Mouse (Mus musculus) adrenal gland, postnatal 25 days (tissue): ENCODE results near the gene Gm28269. TPM values are rescaled to one million over a fixed set of nuclear protein-coding genes. Genes with fewer than 3 reads are reported as not detected.

Experiments
- DNase-seq: peaks from one replicate; pipeline ENCODE4 v3.0.0; 2021; ENCODE audit warnings: mixed read lengths
- long read RNA-seq: library from polyadenylated mRNA; stranded (forward); transcript quantifications from one replicate; pipeline ENCODE4 v2.0.0, GENCODE M21; 2021
- total RNA-seq: library from RNA; stranded (reverse); gene quantifications from 2 replicates; pipeline ENCODE4 v1.2.3, GENCODE M21; 2021

The Gm28269 gene
- total RNA-seq: not detected in 2 replicates
- long read RNA-seq: 0 reads

DNA sequence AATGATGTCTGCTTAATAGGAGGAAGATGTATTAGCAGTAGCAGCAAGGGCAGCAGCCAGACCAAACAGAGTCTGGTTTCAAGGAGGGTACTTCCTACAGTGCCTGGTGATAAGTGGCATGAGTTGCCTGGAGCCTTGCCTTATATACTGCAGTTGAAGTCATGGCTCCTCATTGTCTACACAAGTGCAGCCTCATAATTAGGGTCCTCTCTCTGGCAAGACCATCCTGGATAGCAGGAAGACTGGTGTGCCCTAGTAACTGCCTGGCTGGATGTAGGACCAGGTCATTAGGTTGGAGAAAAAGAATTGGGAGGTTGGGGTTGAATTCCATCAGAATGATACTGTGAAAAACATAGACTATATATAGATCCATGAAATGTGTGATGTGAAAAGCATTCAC, at the start of gene Gm28269:
Gm28269 (minus strand) TSS at position 101 of the 400 bp plus-strand sequence.
- DNase-seq: no peak

DNA sequence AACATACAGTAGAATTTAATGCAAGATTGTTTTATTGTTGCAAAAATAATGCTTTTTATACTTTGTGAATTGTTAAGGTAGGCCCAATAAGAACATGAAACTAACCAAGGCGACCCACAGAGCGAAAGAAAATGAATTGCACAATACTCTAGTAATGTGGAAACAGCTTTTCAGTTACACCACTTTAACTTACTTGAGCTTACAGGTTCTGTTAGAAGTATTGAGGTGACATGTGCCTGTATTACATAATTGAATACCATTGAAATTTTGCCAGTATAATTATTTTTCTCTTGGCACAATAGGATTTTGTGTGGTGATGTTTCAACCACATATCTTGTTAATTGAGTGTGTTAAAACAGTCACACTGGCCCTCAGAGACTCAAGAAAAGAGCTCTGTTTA, 28.0 kb downstream of the Gm28269 start:
- no peak for DNase-seq

DNA sequence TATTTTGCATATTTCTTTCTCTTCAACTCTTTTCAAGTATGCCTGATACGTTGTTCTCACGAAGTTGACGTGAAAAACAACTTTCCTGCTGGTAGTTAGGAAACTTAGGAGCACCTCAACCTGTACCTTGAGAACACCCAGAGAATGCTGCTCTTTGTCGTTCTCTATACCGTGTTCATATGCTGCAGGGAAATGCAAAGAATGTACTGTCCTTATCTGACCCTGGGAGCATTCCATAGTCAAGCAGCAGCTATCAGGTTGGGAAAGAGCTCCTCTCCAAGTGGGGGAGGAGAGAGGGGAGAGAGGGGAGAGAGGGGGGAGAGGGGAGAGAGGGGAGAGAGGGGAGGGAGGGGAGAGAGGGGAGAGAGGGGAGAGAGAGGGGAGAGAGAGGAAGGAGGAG, 29.6 kb downstream of the Gm28269 start:
- DNase-seq: no peak

DNA sequence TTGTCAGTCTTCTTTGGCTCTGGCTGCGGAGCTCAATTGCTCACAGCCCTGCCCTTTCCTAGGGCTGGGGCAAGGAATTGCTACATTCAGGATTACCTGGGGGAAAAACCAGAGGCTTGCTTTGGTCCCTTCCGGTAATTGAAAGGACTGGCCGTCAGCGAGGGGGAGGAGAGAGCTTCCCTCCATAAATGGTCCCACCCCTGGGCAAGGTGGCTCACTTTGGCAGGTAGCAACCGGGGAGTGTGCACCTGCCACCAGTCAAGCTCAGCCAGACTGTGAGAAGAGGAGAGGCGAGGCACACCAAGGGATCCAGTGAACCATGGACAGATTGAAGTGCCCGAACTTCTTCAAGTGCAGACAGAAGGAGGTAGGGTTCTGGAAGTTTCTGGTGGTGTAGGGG, 30.1 kb downstream of the Gm28269 start, which contains the start of gene Slc6a14:
Slc6a14 (plus strand) TSS at position 68 of the 400 bp plus-strand sequence.
- DNase-seq: no peak

DNA sequence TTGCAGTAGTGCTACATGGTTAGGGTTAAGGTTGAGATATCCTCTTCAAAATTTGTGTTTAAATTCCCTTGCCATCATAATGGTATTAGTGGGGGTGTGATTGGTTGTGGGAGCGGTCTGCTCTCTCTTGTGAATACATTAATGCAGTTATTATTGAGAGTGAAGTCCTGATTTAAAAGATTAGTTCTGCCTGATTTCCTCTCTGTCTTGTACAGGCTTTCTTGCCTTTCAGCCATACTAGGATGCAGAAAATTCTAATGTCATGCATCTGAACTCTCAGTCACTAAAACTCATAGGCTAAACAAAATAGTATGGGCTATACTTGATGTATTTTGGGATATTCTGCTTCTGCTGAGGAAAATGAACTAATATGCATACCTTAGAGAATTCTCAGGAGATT, 40.4 kb downstream of the Gm28269 start:
- DNase-seq: no peak

DNA sequence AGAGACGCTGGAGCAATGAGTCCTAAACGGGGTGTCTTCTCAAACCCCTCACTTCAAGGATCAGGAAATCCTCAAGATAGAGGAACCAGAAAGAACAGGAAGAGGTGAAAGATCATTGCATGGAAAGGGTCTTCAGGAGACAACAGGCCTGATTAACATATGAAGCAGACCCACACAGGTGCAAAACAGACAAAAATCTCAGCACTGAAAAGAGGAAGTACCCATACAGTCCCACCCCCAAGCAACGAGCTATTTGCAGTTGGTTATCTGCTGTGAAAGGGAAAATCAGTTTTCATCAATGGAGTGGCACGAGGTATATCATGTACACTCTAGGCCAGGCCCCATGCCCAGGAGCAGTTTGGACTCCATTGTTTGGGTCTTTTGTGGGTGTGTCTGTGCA, 43.3 kb downstream of the Gm28269 start:
- DNase-seq: no peak

DNA sequence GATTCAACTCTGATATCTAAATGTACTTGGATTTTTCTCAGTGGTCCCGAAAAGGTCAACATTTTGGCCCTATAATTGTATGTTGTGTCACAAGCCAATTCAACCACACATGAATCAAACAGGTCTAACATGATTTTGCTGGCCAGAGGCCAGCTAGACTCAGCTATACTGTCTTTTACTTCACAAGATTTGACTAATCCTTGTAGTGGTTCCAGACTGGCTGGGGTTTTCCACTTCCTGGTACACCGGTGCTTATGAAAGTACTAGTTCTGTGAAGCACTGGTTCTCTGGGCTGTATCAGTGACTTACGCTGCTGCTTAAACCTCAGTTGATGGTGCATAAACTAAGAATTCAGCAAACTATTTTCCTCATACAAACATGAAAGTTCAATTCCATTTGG, 49.2 kb downstream of the Gm28269 start:
- DNase-seq: no peak

DNA sequence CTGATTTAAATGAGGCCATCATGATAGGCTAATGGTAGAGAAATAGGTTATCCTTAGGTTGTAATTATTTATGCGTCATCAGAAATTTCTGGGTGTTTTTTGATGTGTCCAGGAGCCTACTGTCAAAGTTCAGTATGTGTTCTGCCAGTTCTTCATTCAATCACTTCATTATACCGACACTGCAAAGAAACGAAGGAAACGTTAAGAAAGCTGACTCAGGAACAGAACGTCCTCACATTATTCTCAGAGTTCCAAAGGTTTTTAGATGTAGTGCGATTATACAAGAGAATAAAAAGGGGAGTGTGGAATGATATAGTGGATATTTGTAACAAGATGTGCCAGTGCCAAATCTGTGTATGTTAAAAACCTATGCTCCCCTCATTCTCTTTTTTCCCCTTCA, 49.7 kb downstream of the Gm28269 start:
- DNase-seq: no peak

Other genes starting within 250 kb of the Gm28269 start
- 0.24 and 0.61 TPM in 2 replicates for gene Slc6a14, start 30.2 kb downstream of the Gm28269 start, total RNA-seq